Mouse (Mus musculus) lung, postnatal 25 days (tissue): ENCODE results near the gene Galnt16.
A peak's percentile ranks its signal among the peaks of the same experiment; 100 is the strongest.

Experiments used
- DNase-seq: peaks from one replicate; pipeline ENCODE4 v3.0.0; 2022; ENCODE audit warnings: low spot score

Galnt16 gene

DNA sequence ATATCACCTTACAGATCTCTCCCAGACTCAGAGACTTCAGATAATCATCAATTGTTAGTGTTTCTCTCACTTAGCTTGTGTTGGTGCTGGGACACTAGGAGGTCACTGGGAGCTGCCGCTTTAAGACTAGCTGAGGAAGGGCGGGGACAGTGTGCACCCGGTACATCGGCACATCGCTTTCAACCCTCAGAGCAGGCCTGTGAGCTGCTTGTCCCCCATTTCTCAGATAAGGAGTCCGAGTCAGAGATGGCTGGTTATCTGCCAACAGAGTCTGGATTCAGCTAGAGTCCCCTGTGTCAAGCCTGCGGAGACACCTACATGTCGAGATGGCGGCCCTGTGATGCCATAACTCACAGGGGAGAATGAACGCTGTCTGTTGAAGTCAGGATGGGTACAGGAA lies 13.5 kb downstream of the Galnt16 start:
- no peak for DNase-seq

DNA sequence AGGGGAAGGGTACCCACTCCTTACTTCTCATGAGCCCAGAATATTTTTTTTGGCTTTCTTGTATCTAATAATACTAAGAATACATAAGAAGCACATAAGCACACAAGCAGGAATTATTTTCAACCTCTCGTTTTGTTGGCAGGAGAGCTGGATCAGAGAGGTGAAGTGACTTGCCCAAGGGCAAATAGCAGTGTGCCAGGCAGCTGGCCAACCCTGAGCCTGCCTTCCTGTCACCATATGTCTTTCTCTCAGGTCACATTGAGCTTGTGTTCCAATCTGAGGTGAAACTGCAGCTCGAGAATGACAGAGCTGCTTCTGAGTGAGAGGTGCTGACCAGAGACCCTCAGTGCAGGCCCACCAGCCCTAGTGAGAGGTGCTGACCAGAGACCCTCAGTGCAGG lies 15.8 kb downstream of the Galnt16 start:
- DNase-seq, result no peak

GRCm38 (mm10) chr12:80537313-80537712 lies 19.2 kb downstream of the Galnt16 start:
- no peak for DNase-seq

DNA sequence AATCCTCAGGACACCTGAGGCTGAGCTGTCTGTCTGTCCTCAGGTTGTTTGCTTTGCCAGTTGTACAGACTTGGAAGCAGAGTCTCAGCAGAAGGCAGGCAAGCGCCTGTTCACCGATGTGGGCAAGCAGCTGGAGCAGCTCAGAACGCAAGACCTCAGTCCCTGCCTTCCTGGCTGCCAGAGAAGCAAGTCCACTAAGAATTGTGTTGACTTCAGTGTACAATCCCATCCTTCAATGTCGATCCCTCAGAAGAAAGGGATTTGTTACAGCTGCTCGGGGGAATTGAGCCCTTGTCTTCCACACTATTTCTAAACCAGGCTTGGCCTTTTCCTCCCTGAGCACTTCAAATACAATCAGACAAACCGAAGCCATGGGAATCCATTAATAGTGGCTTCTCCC lies 20.2 kb downstream of the Galnt16 start:
- DNase-seq, result peak; percentile 15

DNA sequence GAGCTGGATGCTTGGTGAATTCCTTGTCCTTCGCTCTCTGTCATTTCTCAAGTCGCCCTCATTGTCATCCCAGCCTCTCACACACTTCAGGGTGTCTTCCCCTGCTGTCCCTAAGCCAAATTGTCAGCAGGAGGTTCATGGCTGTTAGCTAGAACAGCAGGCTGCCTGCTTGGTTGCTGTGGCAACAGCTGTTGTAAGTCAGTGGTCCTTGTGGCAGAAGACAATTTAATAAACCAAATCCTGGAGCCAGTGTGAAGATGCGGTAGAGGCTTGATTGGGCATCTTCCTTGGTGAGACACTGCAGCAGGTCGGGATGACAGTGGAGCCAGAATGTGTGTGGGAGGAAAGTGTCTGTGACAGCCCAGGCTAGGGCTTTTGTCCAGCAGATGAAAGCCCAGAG lies 27.2 kb downstream of the Galnt16 start:
- no peak for DNase-seq

DNA sequence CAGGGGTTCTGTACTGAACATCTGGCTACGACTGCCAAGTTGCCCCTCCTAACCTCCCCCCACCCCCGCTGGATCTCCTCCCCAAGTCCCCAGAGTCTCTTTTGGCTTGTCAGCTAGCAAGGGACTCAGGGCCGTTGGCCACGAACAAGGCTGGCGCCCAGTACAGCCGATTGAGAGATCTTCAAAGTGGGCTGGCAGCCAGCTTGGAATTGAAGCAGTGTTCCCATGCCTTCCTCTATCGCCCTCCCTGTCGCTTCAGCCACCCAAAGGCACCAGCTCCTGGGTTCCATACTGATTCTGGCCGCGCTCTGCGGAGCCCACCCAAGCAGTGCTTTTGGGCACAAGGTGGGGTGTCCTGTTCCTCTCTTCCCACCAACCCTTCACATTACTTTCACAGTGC lies 31.6 kb downstream of the Galnt16 start:
- peak; percentile 43 for DNase-seq

DNA sequence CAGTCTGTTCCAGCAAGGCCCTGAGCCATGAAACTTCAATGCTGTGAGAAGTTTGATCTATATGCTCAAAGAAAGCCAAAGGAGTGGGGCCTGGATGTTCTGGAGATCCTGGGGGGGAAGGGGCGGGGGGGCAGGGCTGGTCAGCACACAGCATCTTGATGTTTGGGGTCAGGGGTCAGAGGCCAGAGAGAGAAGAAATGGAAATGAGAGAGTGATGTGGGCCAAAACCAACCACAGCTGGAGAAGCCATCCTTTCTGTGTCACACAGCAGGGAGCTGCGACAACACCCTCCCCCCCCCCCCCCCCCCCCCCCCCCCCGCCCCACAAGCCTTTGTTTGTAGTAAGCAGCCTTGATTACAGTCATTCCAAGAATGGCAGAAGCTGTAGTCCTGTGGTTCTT lies 35.1 kb downstream of the Galnt16 start:
- no peak for DNase-seq

DNA sequence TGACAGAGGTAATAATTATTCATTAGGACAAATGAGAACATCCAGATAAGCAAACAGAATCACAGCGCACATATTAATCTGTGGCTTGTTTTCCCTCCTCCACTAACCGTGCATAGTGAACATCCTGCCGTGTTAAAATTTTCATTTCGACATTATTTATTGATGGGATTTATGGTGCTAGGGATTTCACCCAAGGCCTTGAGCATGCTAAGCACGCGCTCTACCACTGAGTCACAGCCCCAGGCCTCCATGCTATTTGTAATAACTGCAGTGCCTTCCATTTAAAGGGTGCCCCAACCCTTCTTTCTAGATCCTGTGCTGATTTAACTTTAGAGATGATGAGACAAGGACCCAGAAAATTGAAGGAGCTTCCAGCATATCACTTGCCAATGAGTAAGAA lies 36.2 kb downstream of the Galnt16 start:
- DNase-seq, result no peak

DNA sequence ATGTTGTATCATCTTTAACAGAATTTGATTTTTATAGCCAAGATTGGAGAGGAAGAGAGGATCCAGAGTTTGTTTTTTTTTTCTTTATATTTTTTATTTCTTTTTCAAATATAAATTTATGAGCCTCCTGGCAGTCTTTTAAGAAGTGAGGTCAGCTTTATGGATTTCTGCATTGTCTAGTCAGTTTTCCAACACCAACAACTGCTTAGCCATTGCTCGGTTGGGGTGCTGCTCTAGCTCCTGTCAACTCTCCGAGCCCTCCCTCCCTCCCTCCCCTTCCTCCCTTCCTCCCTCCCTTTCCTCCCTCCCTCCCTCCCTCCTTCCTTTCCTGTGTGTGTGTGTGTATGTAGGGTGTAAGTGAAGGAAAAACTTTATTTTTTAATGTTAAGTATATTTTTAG lies 43.8 kb downstream of the Galnt16 start:
- no peak for DNase-seq

DNA sequence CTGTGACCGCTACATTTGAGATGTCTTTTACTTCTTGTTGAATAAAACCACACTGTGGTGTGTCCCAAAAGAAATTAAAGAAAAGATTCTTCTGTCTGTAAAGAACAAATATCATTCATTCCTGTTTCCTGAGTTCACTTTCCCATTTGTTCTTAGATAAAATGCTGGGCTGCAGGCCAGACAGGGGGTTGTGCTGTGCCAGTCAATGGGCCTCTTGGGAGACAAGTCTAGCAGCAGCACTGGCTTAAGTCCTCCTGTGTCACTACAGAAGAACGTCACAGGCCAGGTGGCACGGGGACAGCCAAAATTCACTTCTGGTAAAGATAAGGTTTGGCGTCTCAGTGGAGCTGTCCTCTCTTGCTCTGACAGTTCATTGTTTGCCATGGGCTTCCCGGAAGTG lies 44.7 kb downstream of the Galnt16 start:
- DNase-seq, result no peak

DNA sequence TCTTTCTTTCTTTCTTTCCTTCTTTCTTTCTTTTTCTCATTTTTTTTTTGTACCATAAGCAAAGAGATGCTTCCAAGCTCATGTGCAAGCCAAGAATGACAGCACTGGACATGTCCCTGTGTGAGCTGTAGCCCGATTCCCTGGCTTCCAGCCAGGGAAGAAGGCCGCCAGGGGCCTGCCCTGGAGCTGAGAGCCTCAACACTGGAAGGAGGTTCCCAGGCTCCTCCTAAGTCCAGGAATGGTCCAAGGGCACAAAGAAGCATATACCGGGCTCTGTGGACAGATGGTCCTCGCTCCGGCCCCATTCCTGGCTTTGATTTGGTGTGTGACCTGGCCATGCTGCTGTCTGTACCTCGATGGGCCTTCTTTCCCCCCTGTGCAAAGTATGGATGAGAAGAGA lies 46.9 kb downstream of the Galnt16 start:
- peak; percentile 23 for DNase-seq

GRCm38 (mm10) chr12:80565793-80566192 lies 47.7 kb downstream of the Galnt16 start:
- DNase-seq, result peak; percentile 42

GRCm38 (mm10) chr12:80566502-80566901 lies 48.4 kb downstream of the Galnt16 start:
- DNase-seq, result no peak

DNA sequence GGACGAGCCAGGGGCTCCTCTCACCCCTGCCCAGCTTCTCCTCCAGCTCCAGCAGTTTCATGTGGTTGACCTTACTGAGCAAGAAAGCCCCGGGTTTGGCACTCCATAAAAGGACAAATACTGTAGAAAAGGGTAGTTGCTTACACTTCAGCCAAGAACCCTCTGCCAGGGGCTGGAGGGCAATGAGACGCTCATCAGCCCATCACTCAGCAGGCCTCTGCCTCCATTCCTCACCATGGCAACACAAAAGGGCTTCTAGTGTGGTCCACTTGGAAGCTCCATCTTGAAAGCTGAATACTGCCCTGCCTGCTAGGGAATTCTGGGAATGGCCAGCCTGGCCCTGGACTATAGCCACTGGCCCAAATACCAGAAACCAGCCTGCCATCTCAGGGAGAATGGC lies 49.3 kb downstream of the Galnt16 start:
- no peak for DNase-seq

- DNase-seq, result no peak
Observed at GRCm38 (mm10) chr12:80569561-80569960, 51.5 kb downstream of the Galnt16 start.

GRCm38 (mm10) chr12:80574318-80574717 lies 56.2 kb downstream of the Galnt16 start:
- DNase-seq, result no peak

- DNase-seq, result no peak
Observed at GRCm38 (mm10) chr12:80574825-80575371, 56.8 kb downstream of the Galnt16 start.

GRCm38 (mm10) chr12:80577049-80577448 lies 59.0 kb downstream of the Galnt16 start:
- no peak for DNase-seq

DNA sequence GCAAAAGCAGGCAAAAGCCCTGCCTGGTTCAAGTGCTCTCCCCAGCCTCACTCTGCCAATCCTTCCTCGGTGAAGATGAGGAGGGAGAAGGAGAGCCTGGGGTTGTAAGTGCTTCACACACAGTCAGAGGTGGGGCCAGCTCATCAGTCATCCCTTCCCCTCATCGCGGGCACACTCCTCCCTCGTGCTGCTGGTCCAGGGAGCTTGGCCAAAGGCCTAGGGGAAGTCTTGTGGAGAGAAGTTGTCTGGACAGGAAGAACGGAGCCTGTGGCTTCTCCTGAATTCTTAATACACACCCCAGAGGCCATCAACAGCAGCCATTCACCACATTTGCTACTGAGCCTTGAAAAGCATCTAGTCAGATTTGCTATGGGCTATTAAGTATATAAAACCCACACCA lies 63.3 kb downstream of the Galnt16 start:
- DNase-seq, result no peak

- no peak for DNase-seq
Observed at GRCm38 (mm10) chr12:80584973-80585372, 66.9 kb downstream of the Galnt16 start.

- DNase-seq, result no peak
Observed at GRCm38 (mm10) chr12:80594141-80594540, 76.1 kb downstream of the Galnt16 start.

DNA sequence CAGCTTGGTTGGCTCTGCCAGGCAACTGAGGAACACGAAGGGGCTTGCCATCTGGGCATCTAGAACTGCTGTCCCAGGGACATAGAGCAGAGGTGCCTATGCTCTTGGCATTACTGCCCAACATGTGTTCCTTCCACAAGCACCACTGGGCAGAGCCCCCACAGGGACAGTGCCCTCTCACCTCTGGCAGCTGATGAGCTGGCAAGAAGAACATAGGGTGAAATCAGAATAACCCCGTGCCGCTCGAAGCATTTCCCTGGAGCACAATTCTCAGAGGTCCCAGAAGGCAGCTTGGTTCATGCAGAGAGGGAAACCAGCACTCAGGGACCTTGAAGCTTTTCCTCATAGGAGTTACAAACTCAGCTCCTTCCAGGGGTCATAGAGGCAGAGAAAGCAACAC lies 76.7 kb downstream of the Galnt16 start:
- DNase-seq, result no peak

DNA sequence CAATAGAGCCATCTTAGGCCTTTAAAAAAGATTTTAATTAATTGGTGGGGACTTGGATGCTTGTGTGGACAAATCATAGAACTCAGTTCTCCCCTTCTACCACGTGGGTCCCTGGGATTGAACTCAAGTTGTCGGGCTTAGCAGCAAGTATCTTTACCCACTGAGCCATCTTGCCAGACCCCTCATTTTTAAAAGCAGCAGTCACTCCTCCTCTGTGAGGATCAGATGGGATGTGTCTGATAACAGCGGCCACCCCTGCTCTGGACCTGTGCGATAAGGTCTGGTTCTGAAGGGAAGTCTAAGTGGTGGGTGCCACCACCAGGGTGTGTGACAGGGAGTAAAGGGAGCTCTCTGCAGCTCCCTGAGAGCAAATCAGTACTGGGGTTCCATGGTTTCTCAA lies 77.5 kb downstream of the Galnt16 start:
- DNase-seq, result no peak

- DNase-seq, result no peak
Observed at GRCm38 (mm10) chr12:80595968-80596367, 77.9 kb downstream of the Galnt16 start.

- DNase-seq, result no peak
Observed at GRCm38 (mm10) chr12:80598236-80598635, 80.2 kb downstream of the Galnt16 start.
